Mouse (Mus musculus) heart, embryonic 10.5 days (tissue): ENCODE measurements around the gene Unc93a2. TPM values are rescaled to one million over a fixed set of nuclear protein-coding genes. Genes with fewer than 3 reads are reported as not detected.
A peak's percentile ranks its signal among the peaks of the same experiment; 100 is the strongest.
"Not testable (repeated sequence)": the region's sequence is repeated elsewhere in the genome, so short reads cannot be mapped to it uniquely, and the experiment has no call there.

Source experiments
- DNase-seq: peaks from one replicate; pipeline ENCODE4 v3.0.0-alpha.2; 2017; ENCODE audit warnings: low spot score
- H3K27ac ChIP-seq: fragments of 300-500 bp; sonication (generic); 2 replicates; pipeline ENCODE4 v1.5.1; 2016; ENCODE audit warnings: mild to moderate bottlenecking
- H3K27me3 ChIP-seq: fragments of 300-500 bp; sonication (generic); 2 replicates; pipeline ENCODE4 v1.6.1; 2016; ENCODE audit warnings: mild to moderate bottlenecking; ENCODE audit not compliant: poor library complexity, insufficient read depth, severe bottlenecking
- H3K36me3 ChIP-seq: fragments of 300-500 bp; sonication (generic); 2 replicates; pipeline ENCODE4 v1.6.1; 2016; ENCODE audit warnings: mild to moderate bottlenecking, moderate library complexity
- H3K4me1 ChIP-seq: fragments of 300-500 bp; sonication (generic); 2 replicates; pipeline ENCODE4 v1.6.1; 2016; ENCODE audit warnings: mild to moderate bottlenecking
- H3K4me3 ChIP-seq: fragments of 300-500 bp; sonication (generic); 2 replicates; pipeline ENCODE4 v1.5.1; 2016; ENCODE audit warnings: mild to moderate bottlenecking, moderate library complexity
- H3K9me3 ChIP-seq: fragments of 300-500 bp; sonication (generic); 2 replicates; pipeline ENCODE4 v1.6.1; 2016; ENCODE audit warnings: mild to moderate bottlenecking, moderate library complexity
- WGBS: fragments of 180-500 bp; shearing (Covaris S2); methylation state at CpG from one replicate; pipeline ENCODE4 v1.1.7; 2016; 5-methylcytosine and 5-hydroxymethylcytosine counted together
- polyA plus RNA-seq: library from polyadenylated mRNA; unstranded; fragments of >200 nt; fragmentation: Nextera tagmentation; extraction: Ambion mirVana; gene quantifications from 2 replicates; pipeline ENCODE4 v1.2.1, GENCODE M21; 2016

Gene Unc93a2
- polyA plus RNA-seq, 1 experiment from 2014 or later, result not detected

- H3K36me3 ChIP-seq, H3K27ac ChIP-seq, H3K27me3 ChIP-seq, DNase-seq, H3K4me1 ChIP-seq, H3K9me3 ChIP-seq, H3K4me3 ChIP-seq: not testable (repeated sequence)
- 77% methylated on average over 9 of the region's 9 CpGs for WGBS
Measured at GRCm38 (mm10) chr17:7360749-7361465, 24.4 kb downstream of the Unc93a2 start.

- not testable (repeated sequence) for DNase-seq, H3K4me1 ChIP-seq, H3K27ac ChIP-seq, H3K27me3 ChIP-seq, H3K9me3 ChIP-seq, H3K36me3 ChIP-seq, H3K4me3 ChIP-seq
- WGBS, result 75% methylated on average over 4 of the region's 4 CpGs
Measured at GRCm38 (mm10) chr17:7359806-7360205, 25.5 kb downstream of the Unc93a2 start.

GRCm38 (mm10) chr17:7352596-7352995, 32.7 kb downstream of the Unc93a2 start, which contains the start of gene Ttll2:
Ttll2 (minus strand) TSS chr17:7352696.
- not testable (repeated sequence) for H3K9me3 ChIP-seq, H3K4me3 ChIP-seq, DNase-seq, H3K27ac ChIP-seq, H3K27me3 ChIP-seq, H3K4me1 ChIP-seq, H3K36me3 ChIP-seq
- 87% methylated on average over 1 of the region's 1 CpGs for WGBS

GRCm38 (mm10) chr17:7348765-7349164, 36.5 kb downstream of the Unc93a2 start:
- H3K27me3 ChIP-seq, DNase-seq, H3K27ac ChIP-seq, H3K4me3 ChIP-seq, H3K9me3 ChIP-seq, H3K36me3 ChIP-seq, H3K4me1 ChIP-seq: not testable (repeated sequence)
- WGBS, result 77% methylated on average over 2 of the region's 3 CpGs

- not testable (repeated sequence) for H3K9me3 ChIP-seq, H3K36me3 ChIP-seq, H3K4me3 ChIP-seq, H3K27me3 ChIP-seq, H3K27ac ChIP-seq, H3K4me1 ChIP-seq
- 63% methylated on average over 8 of the region's 9 CpGs for WGBS
- DNase-seq, result peak; percentile 33
Measured at GRCm38 (mm10) chr17:7337381-7337780, 47.9 kb downstream of the Unc93a2 start.

- H3K27ac ChIP-seq, result not testable (repeated sequence)
Measured at GRCm38 (mm10) chr17:7332745-7333144, 52.5 kb downstream of the Unc93a2 start.

GRCm38 (mm10) chr17:7326415-7326814, 58.8 kb downstream of the Unc93a2 start:
- not testable (repeated sequence) for H3K27ac ChIP-seq, H3K4me3 ChIP-seq, H3K36me3 ChIP-seq, H3K4me1 ChIP-seq, H3K27me3 ChIP-seq, H3K9me3 ChIP-seq
- peak; percentile 71 for DNase-seq
- WGBS, result 13% methylated on average over 7 of the region's 8 CpGs

More at GRCm38 (mm10) chr17:7332745-7333144, 52.5 kb downstream of the Unc93a2 start:
- not testable (repeated sequence) for H3K4me1 ChIP-seq, H3K9me3 ChIP-seq, H3K4me3 ChIP-seq, H3K27me3 ChIP-seq, H3K36me3 ChIP-seq, DNase-seq
- 74% methylated on average over 4 of the region's 5 CpGs for WGBS

GRCm38 (mm10) chr17:7324346-7324745, 60.9 kb downstream of the Unc93a2 start, which contains the start of gene Tcp10a:
Tcp10a (plus strand) TSS chr17:7324646.
- DNase-seq, result peak; percentile 24
- not testable (repeated sequence) for H3K36me3 ChIP-seq, H3K27ac ChIP-seq, H3K4me3 ChIP-seq, H3K4me1 ChIP-seq, H3K27me3 ChIP-seq, H3K9me3 ChIP-seq
- 86% methylated on average over 4 of the region's 5 CpGs for WGBS

GRCm38 (mm10) chr17:7319789-7320188, 65.5 kb downstream of the Unc93a2 start:
- WGBS, result 74% methylated on average over 6 of the region's 6 CpGs
- not testable (repeated sequence) for H3K9me3 ChIP-seq, H3K27ac ChIP-seq, H3K36me3 ChIP-seq, DNase-seq, H3K4me3 ChIP-seq, H3K4me1 ChIP-seq, H3K27me3 ChIP-seq

- WGBS, result 66% methylated on average over 7 of the region's 8 CpGs
- H3K4me1 ChIP-seq, H3K27me3 ChIP-seq, H3K27ac ChIP-seq, H3K36me3 ChIP-seq, H3K9me3 ChIP-seq, H3K4me3 ChIP-seq, DNase-seq: not testable (repeated sequence)
Measured at GRCm38 (mm10) chr17:7315693-7316382, 69.4 kb downstream of the Unc93a2 start.

Other genes starting within 250 kb of the Unc93a2 start
- gene Rps6ka2, start 215.3 kb downstream of the Unc93a2 start, polyA plus RNA-seq, result 50.1 and 70.3 TPM in 2 replicates
- 0.06 and 0.12 TPM in 2 replicates for gene Tcp10a, start 60.8 kb downstream of the Unc93a2 start, polyA plus RNA-seq
- not detected in 2 replicates for gene Ttll2, start 32.8 kb downstream of the Unc93a2 start, polyA plus RNA-seq
- not detected in 2 replicates for gene Gm49630, start 13.5 kb downstream of the Unc93a2 start, polyA plus RNA-seq